Mouse (Mus musculus) intestine, embryonic 15.5 days (tissue): ENCODE measurements around the gene Nlgn1. TPM values are rescaled to one million over a fixed set of nuclear protein-coding genes. Genes with fewer than 3 reads are reported as not detected.
A peak's percentile ranks its signal among the peaks of the same experiment; 100 is the strongest.

ENCODE experiments used
- ATAC-seq: fragments of 200-750 bp; cut with Nextera tagmentation; 2 replicates; pipeline ENCODE4 v1.8.0; 2017; ENCODE audit warnings: moderate TSS enrichment, moderate library complexity
- H3K27ac ChIP-seq: fragments of 300-500 bp; sonication (generic); 2 replicates; pipeline ENCODE4 v1.5.1; 2015; ENCODE audit warnings: mild to moderate bottlenecking, inconsistent platforms
- H3K27me3 ChIP-seq: fragments of 300-500 bp; sonication (generic); replicated peaks from 2 replicates; pipeline ENCODE4 v1.6.1; 2015; ENCODE audit warnings: inconsistent platforms
- H3K36me3 ChIP-seq: fragments of 300-500 bp; sonication (generic); 2 replicates; pipeline ENCODE4 v1.6.1; 2015; ENCODE audit warnings: inconsistent platforms
- H3K4me1 ChIP-seq: fragments of 300-500 bp; sonication (generic); replicated peaks from 2 replicates; pipeline ENCODE4 v1.6.1; 2015; ENCODE audit warnings: inconsistent platforms
- H3K4me2 ChIP-seq: fragments of 300-500 bp; sonication (generic); replicated peaks from 2 replicates; pipeline ENCODE4 v1.6.1; 2015; ENCODE audit warnings: mild to moderate bottlenecking, inconsistent platforms
- H3K4me3 ChIP-seq: fragments of 300-500 bp; sonication (generic); replicated peaks from 2 replicates; pipeline ENCODE4 v1.5.1; 2015; ENCODE audit warnings: inconsistent platforms
- H3K9ac ChIP-seq: fragments of 300-500 bp; sonication (generic); 2 replicates; pipeline ENCODE4 v1.6.1; 2015; ENCODE audit warnings: inconsistent platforms
- H3K9me3 ChIP-seq: fragments of 300-500 bp; sonication (generic); 2 replicates; pipeline ENCODE4 v1.6.1; 2016; ENCODE audit warnings: inconsistent platforms
- WGBS: fragments of 180-500 bp; shearing (Covaris S2); methylation state at CpG from one replicate; pipeline ENCODE4 v1.1.7; 2015; 5-methylcytosine and 5-hydroxymethylcytosine counted together
- polyA plus RNA-seq: library from polyadenylated mRNA; unstranded; fragments of >200 nt; fragmentation: Nextera tagmentation; extraction: Ambion mirVana; gene quantifications from 2 replicates; pipeline ENCODE4 v1.2.1, GENCODE M21; 2015

Nlgn1 gene
- polyA plus RNA-seq, 1 experiment from 2014 or later, result 2.1 TPM

GRCm38 (mm10) chr3:26175371-26175770 lies 156.9 kb downstream of the Nlgn1 start:
- ATAC-seq, result no peak
- Histone ChIP-seq H3K4me2 (no peak overlapping the region), H3K36me3 (no peaks in the 10 kb centered on the region), H3K4me1 (no peaks in the 10 kb centered on the region), H3K27me3 (no peaks in the 10 kb centered on the region), H3K27ac (no peak overlapping the region), H3K4me3 (no peak overlapping the region), H3K9ac (no peak overlapping the region), H3K9me3 (no peaks in the 10 kb centered on the region)
- WGBS, result 91% methylated on average over 4 of the region's 4 CpGs

GRCm38 (mm10) chr3:26174257-26174656 lies 158.0 kb downstream of the Nlgn1 start:
- 49% methylated on average over 5 of the region's 5 CpGs for WGBS
- no peak for ATAC-seq
- no peaks in the 10 kb centered on the region for H3K27me3 ChIP-seq

GRCm38 (mm10) chr3:26173613-26174012 lies 158.6 kb downstream of the Nlgn1 start:
- Histone ChIP-seq H3K9me3 (no peaks in the 10 kb centered on the region), H3K4me3 (no peak overlapping the region), H3K27ac (no peak overlapping the region), H3K4me1 (no peaks in the 10 kb centered on the region), H3K9ac (no peak overlapping the region), H3K36me3 (no peaks in the 10 kb centered on the region), H3K4me2 (no peak overlapping the region), H3K27me3 (no peaks in the 10 kb centered on the region)
- 74% methylated on average over 3 of the region's 3 CpGs for WGBS
- ATAC-seq, result no peak

More at GRCm38 (mm10) chr3:26174257-26174656, 158.0 kb downstream of the Nlgn1 start:
- Histone ChIP-seq H3K36me3 (no peaks in the 10 kb centered on the region), H3K9ac (no peak overlapping the region), H3K27ac (no peak overlapping the region), H3K4me2 (no peak overlapping the region), H3K4me3 (no peak overlapping the region), H3K4me1 (no peaks in the 10 kb centered on the region), H3K9me3 (no peaks in the 10 kb centered on the region)

GRCm38 (mm10) chr3:26166711-26167110 lies 165.5 kb downstream of the Nlgn1 start:
- H3K27me3 ChIP-seq, result no peaks in the 10 kb centered on the region
- WGBS, result 65% methylated on average over 8 of the region's 8 CpGs
- no peak overlapping the region for H3K4me2 ChIP-seq
- no peaks in the 10 kb centered on the region for H3K36me3 ChIP-seq
- no peak for ATAC-seq
- H3K4me3 ChIP-seq, result no peak overlapping the region
- no peak overlapping the region for H3K27ac ChIP-seq
- no peaks in the 10 kb centered on the region for H3K4me1 ChIP-seq
- no peaks in the 10 kb centered on the region for H3K9me3 ChIP-seq
- no peak overlapping the region for H3K9ac ChIP-seq

GRCm38 (mm10) chr3:26153782-26154181 lies 178.5 kb downstream of the Nlgn1 start:
- Histone ChIP-seq H3K27ac (no peak overlapping the region), H3K9ac (no peak overlapping the region), H3K4me2 (peak overlapping the region; percentile 91), H3K4me1 (no peaks in the 10 kb centered on the region), H3K27me3 (no peaks in the 10 kb centered on the region), H3K4me3 (peak overlapping the region; percentile 46), H3K36me3 (no peaks in the 10 kb centered on the region), H3K9me3 (no peaks in the 10 kb centered on the region)
- WGBS, result under 1% methylated on average over 9 of the region's 9 CpGs
- peak; percentile 49; the same call in 1 of the 2 replicates for ATAC-seq

GRCm38 (mm10) chr3:26153036-26153741 lies 179.1 kb downstream of the Nlgn1 start:
- Histone ChIP-seq H3K27me3 (no peaks in the 10 kb centered on the region), H3K36me3 (no peaks in the 10 kb centered on the region), H3K27ac (no peak overlapping the region), H3K9ac (peak overlapping the region; percentile 41), H3K9me3 (no peaks in the 10 kb centered on the region), H3K4me3 (peak overlapping the region; percentile 46), H3K4me2 (peak overlapping the region; percentile 91), H3K4me1 (no peaks in the 10 kb centered on the region)
- ATAC-seq, result peak; percentile 43; the same call in 1 of the 2 replicates
- under 1% methylated on average over 31 of the region's 31 CpGs for WGBS

- H3K4me3 ChIP-seq, result peak overlapping the region; percentile 46
- no peaks in the 10 kb centered on the region for H3K9me3 ChIP-seq
- H3K9ac ChIP-seq, result peak overlapping the region; percentile 41
- no peaks in the 10 kb centered on the region for H3K27me3 ChIP-seq
- H3K4me1 ChIP-seq, result no peaks in the 10 kb centered on the region
- H3K36me3 ChIP-seq, result no peaks in the 10 kb centered on the region
- peak overlapping the region; percentile 91 for H3K4me2 ChIP-seq
- H3K27ac ChIP-seq, result no peak overlapping the region
- 5% methylated on average over 10 of the region's 10 CpGs for WGBS
- no peak for ATAC-seq
Observed at GRCm38 (mm10) chr3:26152510-26153035, 179.7 kb downstream of the Nlgn1 start.

- Histone ChIP-seq H3K4me1 (no peaks in the 10 kb centered on the region), H3K27ac (no peak overlapping the region), H3K36me3 (no peaks in the 10 kb centered on the region), H3K27me3 (no peaks in the 10 kb centered on the region), H3K4me3 (no peak overlapping the region), H3K9me3 (no peaks in the 10 kb centered on the region), H3K9ac (no peak overlapping the region), H3K4me2 (no peak overlapping the region)
- 38% methylated on average over 6 of the region's 6 CpGs for WGBS
- ATAC-seq, result no peak
Observed at GRCm38 (mm10) chr3:26151351-26152020, 180.8 kb downstream of the Nlgn1 start.

GRCm38 (mm10) chr3:26146174-26146573 lies 186.1 kb downstream of the Nlgn1 start:
- WGBS, result 83% methylated on average over 3 of the region's 3 CpGs

GRCm38 (mm10) chr3:26145441-26145840 lies 186.8 kb downstream of the Nlgn1 start:
- Histone ChIP-seq H3K9ac (no peak overlapping the region), H3K9me3 (no peaks in the 10 kb centered on the region), H3K27me3 (no peaks in the 10 kb centered on the region), H3K4me2 (no peak overlapping the region), H3K4me3 (no peak overlapping the region), H3K4me1 (no peaks in the 10 kb centered on the region), H3K27ac (no peak overlapping the region), H3K36me3 (no peaks in the 10 kb centered on the region)
- no peak for ATAC-seq
- 73% methylated on average over 5 of the region's 5 CpGs for WGBS

More at GRCm38 (mm10) chr3:26146174-26146573, 186.1 kb downstream of the Nlgn1 start:
- Histone ChIP-seq H3K27ac (no peak overlapping the region), H3K9ac (no peak overlapping the region), H3K27me3 (no peaks in the 10 kb centered on the region), H3K36me3 (no peaks in the 10 kb centered on the region), H3K4me3 (no peak overlapping the region), H3K4me1 (no peaks in the 10 kb centered on the region), H3K9me3 (no peaks in the 10 kb centered on the region), H3K4me2 (no peak overlapping the region)
- ATAC-seq, result no peak

GRCm38 (mm10) chr3:26141590-26141989 lies 190.7 kb downstream of the Nlgn1 start:
- Histone ChIP-seq H3K9ac (no peak overlapping the region), H3K36me3 (no peaks in the 10 kb centered on the region), H3K27me3 (no peaks in the 10 kb centered on the region), H3K4me3 (no peak overlapping the region), H3K4me2 (no peak overlapping the region), H3K9me3 (no peaks in the 10 kb centered on the region), H3K27ac (no peak overlapping the region), H3K4me1 (no peaks in the 10 kb centered on the region)
- ATAC-seq, result no peak
- 84% methylated on average over 3 of the region's 3 CpGs for WGBS

GRCm38 (mm10) chr3:26134839-26135651 lies 197.2 kb downstream of the Nlgn1 start:
- H3K4me1 ChIP-seq, result no peaks in the 10 kb centered on the region
- 35% methylated on average over 9 of the region's 9 CpGs for WGBS
- H3K36me3 ChIP-seq, result no peaks in the 10 kb centered on the region
- no peak overlapping the region for H3K4me3 ChIP-seq
- H3K27me3 ChIP-seq, result no peaks in the 10 kb centered on the region
- H3K9me3 ChIP-seq, result no peaks in the 10 kb centered on the region
- no peak overlapping the region for H3K4me2 ChIP-seq
- no peak overlapping the region for H3K27ac ChIP-seq
- no peak overlapping the region for H3K9ac ChIP-seq
- no peak for ATAC-seq
